Mouse (Mus musculus): Measurements from ENCODE around the gene Gm6526. TPM values are rescaled to one million over a fixed set of nuclear protein-coding genes. Genes with fewer than 3 reads are reported as not detected.

Gm6526 gene
- not detected for polyA plus RNA-seq (2015; fragmentation: Illumina TruSeq; extraction: RNeasy Lipid Tissue Mini Kit (QIAGEN cat#74804); ENCODE audit: insufficient read depth, low read depth, low replicate concordance)

DNA sequence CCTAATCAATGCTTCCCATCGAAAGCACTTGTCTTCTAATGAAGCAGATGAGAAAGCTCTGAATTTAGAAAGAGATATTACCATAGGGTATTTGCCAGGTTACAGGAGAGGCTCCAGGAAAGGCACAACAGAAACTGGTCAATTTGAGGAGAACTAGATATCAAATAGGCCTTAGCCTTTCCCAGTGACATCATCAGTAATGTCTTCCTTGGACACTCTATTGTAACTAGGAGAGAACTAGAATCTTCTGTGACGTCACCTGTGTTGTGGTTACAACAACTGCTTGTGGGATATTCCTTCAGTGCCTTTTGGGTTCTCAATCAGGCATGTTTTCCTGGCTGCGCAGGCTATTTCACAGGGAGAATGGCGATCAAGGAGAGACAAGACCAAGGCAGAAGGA lies at the start of gene Gm6526:
Gm6526 (plus strand) TSS at position 301 of the 400 bp plus-strand sequence.

GRCm38 (mm10) chr14:43727385-43727784 lies 20.3 kb upstream of the Gm6526 start, which contains the start of gene Gm16506:
Gm16506 (minus strand) TSS chr14:43727485.

GRCm38 (mm10) chr14:43784645-43785044 lies 37.0 kb downstream of the Gm6526 start, which contains the start of gene Gm8180:
Gm8180 (minus strand) TSS chr14:43784745.

Other genes starting within 250 kb of the Gm6526 start
- gene Gm5799, start 204.3 kb upstream of the Gm6526 start, polyA plus RNA-seq (2015; fragmentation: Illumina TruSeq; extraction: RNeasy Lipid Tissue Mini Kit (QIAGEN cat#74804); ENCODE audit: insufficient read depth, low read depth, low replicate concordance): not detected
- gene Gm17654, start 168.7 kb upstream of the Gm6526 start, polyA plus RNA-seq (2015; fragmentation: Illumina TruSeq; extraction: RNeasy Lipid Tissue Mini Kit (QIAGEN cat#74804); ENCODE audit: insufficient read depth, low read depth, low replicate concordance): not detected
- gene Gm10375, start 139.9 kb upstream of the Gm6526 start, polyA plus RNA-seq (2015; fragmentation: Illumina TruSeq; extraction: RNeasy Lipid Tissue Mini Kit (QIAGEN cat#74804); ENCODE audit: insufficient read depth, low read depth, low replicate concordance): not detected
- gene Gm8165, start 70.7 kb upstream of the Gm6526 start, polyA plus RNA-seq (2015; fragmentation: Illumina TruSeq; extraction: RNeasy Lipid Tissue Mini Kit (QIAGEN cat#74804); ENCODE audit: insufficient read depth, low read depth, low replicate concordance): not detected
- not detected for gene Gm7324, start 50.0 kb upstream of the Gm6526 start, polyA plus RNA-seq (2015; fragmentation: Illumina TruSeq; extraction: RNeasy Lipid Tissue Mini Kit (QIAGEN cat#74804); ENCODE audit: insufficient read depth, low read depth, low replicate concordance)
- gene Gm16506, start 20.4 kb upstream of the Gm6526 start, polyA plus RNA-seq (2015; fragmentation: Illumina TruSeq; extraction: RNeasy Lipid Tissue Mini Kit (QIAGEN cat#74804); ENCODE audit: insufficient read depth, low read depth, low replicate concordance): not detected
- not detected for gene Gm8180, start 36.9 kb downstream of the Gm6526 start, polyA plus RNA-seq (2015; fragmentation: Illumina TruSeq; extraction: RNeasy Lipid Tissue Mini Kit (QIAGEN cat#74804); ENCODE audit: insufficient read depth, low read depth, low replicate concordance)
- not detected for gene Ear1, start 127.7 kb downstream of the Gm6526 start, polyA plus RNA-seq (2015; fragmentation: Illumina TruSeq; extraction: RNeasy Lipid Tissue Mini Kit (QIAGEN cat#74804); ENCODE audit: insufficient read depth, low read depth, low replicate concordance)
- not detected for gene Ear10, start 175.7 kb downstream of the Gm6526 start, polyA plus RNA-seq (2015; fragmentation: Illumina TruSeq; extraction: RNeasy Lipid Tissue Mini Kit (QIAGEN cat#74804); ENCODE audit: insufficient read depth, low read depth, low replicate concordance)
- 1.2 TPM for gene Gm8113, start 177.5 kb downstream of the Gm6526 start, polyA plus RNA-seq (2015; fragmentation: Illumina TruSeq; extraction: RNeasy Lipid Tissue Mini Kit (QIAGEN cat#74804); ENCODE audit: insufficient read depth, low read depth, low replicate concordance)
- gene Ang5, start 209.2 kb downstream of the Gm6526 start, polyA plus RNA-seq (2015; fragmentation: Illumina TruSeq; extraction: RNeasy Lipid Tissue Mini Kit (QIAGEN cat#74804); ENCODE audit: insufficient read depth, low read depth, low replicate concordance): not detected